Mouse (Mus musculus): ENCODE measurements around the gene Hba-a2. TPM values are rescaled to one million over a fixed set of nuclear protein-coding genes. Genes with fewer than 3 reads are reported as not detected.
"Not testable (repeated sequence)": the region's sequence is repeated elsewhere in the genome, so short reads cannot be mapped to it uniquely, and the experiment has no call there.

Hba-a2 gene
- polyA plus RNA-seq, 1 experiment, result 1.4 TPM

DNA sequence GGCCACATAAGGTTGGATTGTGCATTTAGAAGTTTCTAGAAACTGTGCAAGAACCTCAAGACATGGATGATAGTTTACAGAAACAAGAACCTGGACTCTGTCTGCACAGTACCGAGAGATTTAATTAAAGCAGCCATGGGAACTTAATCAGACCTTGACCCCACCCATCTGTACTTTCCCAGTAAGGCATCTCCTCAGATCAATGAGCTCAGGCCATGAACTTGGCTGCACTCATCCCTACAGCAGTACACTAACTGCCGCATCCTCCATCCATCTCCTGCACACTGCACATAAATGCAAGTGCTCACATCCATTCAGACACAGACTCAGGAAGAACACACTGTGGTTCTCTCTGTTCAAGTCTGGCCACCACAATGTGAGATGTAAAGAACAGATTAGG lies 15.6 kb upstream of the Hba-a2 start:
- TF ChIP-seq CTCF (IDR thresholded peaks at IDR 0.05; ENCODE audit: low read depth, low read length) (no peak), POLR2A (IDR thresholded peaks at IDR 0.05; ENCODE audit: borderline replicate concordance, low read depth, low read length) (no peak)
- H3K4me1 ChIP-seq (ENCODE audit: control insufficient read depth, insufficient read depth, low read length), result no peaks in the 10 kb centered on the region
- H3K4me3 ChIP-seq (ENCODE audit: insufficient read depth, low read length), result no peak overlapping the region
- no peak overlapping the region for H3K27ac ChIP-seq (ENCODE audit: insufficient read depth, low read depth, low read length)

GRCm38 (mm10) chr11:32281416-32282144 lies 14.7 kb upstream of the Hba-a2 start:
- Histone ChIP-seq H3K4me3 (ENCODE audit: insufficient read depth, low read length) (no peak overlapping the region), H3K4me1 (ENCODE audit: control insufficient read depth, insufficient read depth, low read length) (no peaks in the 10 kb centered on the region), H3K27ac (ENCODE audit: insufficient read depth, low read depth, low read length) (no peak overlapping the region)
- no peak for TF ChIP-seq CTCF (IDR thresholded peaks at IDR 0.05; ENCODE audit: low read depth, low read length)
- TF ChIP-seq POLR2A (IDR thresholded peaks at IDR 0.05; ENCODE audit: borderline replicate concordance, low read depth, low read length), result no peak

- H3K27ac ChIP-seq (ENCODE audit: insufficient read depth, low read depth, low read length); H3K4me3 ChIP-seq (ENCODE audit: insufficient read depth, low read length); H3K4me1 ChIP-seq (ENCODE audit: control insufficient read depth, insufficient read depth, low read length): not testable (repeated sequence)
Measured at GRCm38 (mm10) chr11:32283091-32283777, 13.1 kb upstream of the Hba-a2 start, which contains the start of gene Hba-a1. Hba-a1 (plus strand) TSS chr11:32283511.

GRCm38 (mm10) chr11:32284582-32284981 lies 11.7 kb upstream of the Hba-a2 start:
- H3K27ac ChIP-seq (ENCODE audit: insufficient read depth, low read depth, low read length); H3K4me3 ChIP-seq (ENCODE audit: insufficient read depth, low read length); H3K4me1 ChIP-seq (ENCODE audit: control insufficient read depth, insufficient read depth, low read length): not testable (repeated sequence)

- TF ChIP-seq CTCF (IDR thresholded peaks at IDR 0.05; ENCODE audit: low read depth, low read length), result no peak
- TF ChIP-seq POLR2A (IDR thresholded peaks at IDR 0.05; ENCODE audit: borderline replicate concordance, low read depth, low read length), result no peak
- no peaks in the 10 kb centered on the region for H3K4me1 ChIP-seq (ENCODE audit: control insufficient read depth, insufficient read depth, low read length)
- no peak overlapping the region for H3K4me3 ChIP-seq (ENCODE audit: insufficient read depth, low read length)
- no peak overlapping the region for H3K27ac ChIP-seq (ENCODE audit: insufficient read depth, low read depth, low read length)
Measured at GRCm38 (mm10) chr11:32285031-32285775, 11.1 kb upstream of the Hba-a2 start.

DNA sequence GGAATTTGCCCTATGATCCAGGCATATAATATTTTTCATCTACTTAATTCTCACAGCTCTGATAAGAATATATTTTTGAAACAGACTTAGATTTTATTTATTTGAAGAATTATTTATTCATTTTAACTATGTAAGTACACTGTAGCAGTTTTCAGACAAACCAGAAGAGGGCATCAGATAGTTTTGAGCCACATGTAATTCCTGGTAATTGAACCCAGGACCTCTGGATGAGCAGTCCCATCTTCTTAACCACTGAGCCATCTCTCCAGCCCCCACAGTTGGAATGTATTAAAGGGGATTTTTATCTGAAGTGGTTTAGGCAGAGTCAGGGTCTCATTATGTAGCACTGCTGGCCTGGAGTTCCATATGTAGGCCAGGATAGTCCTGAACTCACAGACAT lies 10.4 kb upstream of the Hba-a2 start:
- H3K4me1 ChIP-seq (ENCODE audit: control insufficient read depth, insufficient read depth, low read length); H3K4me3 ChIP-seq (ENCODE audit: insufficient read depth, low read length); H3K27ac ChIP-seq (ENCODE audit: insufficient read depth, low read depth, low read length): not testable (repeated sequence)

GRCm38 (mm10) chr11:32286695-32287492 lies 9.4 kb upstream of the Hba-a2 start, which contains the start of gene Hbq1b:
Hbq1b (plus strand) TSS chr11:32286965.
- H3K27ac ChIP-seq (ENCODE audit: insufficient read depth, low read depth, low read length); H3K4me1 ChIP-seq (ENCODE audit: control insufficient read depth, insufficient read depth, low read length); H3K4me3 ChIP-seq (ENCODE audit: insufficient read depth, low read length): not testable (repeated sequence)
- peak; percentile 81 for TF ChIP-seq CTCF (IDR thresholded peaks at IDR 0.05; ENCODE audit: low read depth, low read length)

- no peak for TF ChIP-seq POLR2A (IDR thresholded peaks at IDR 0.05; ENCODE audit: borderline replicate concordance, low read depth, low read length)
- no peak for TF ChIP-seq CTCF (IDR thresholded peaks at IDR 0.05; ENCODE audit: low read depth, low read length)
- Histone ChIP-seq H3K4me1 (ENCODE audit: control insufficient read depth, insufficient read depth, low read length) (no peaks in the 10 kb centered on the region), H3K27ac (ENCODE audit: insufficient read depth, low read depth, low read length) (no peak overlapping the region), H3K4me3 (ENCODE audit: insufficient read depth, low read length) (no peak overlapping the region)
Measured at GRCm38 (mm10) chr11:32287493-32287825, 8.8 kb upstream of the Hba-a2 start.

GRCm38 (mm10) chr11:32292819-32293218 lies 3.5 kb upstream of the Hba-a2 start:
- not testable (repeated sequence) for H3K27ac ChIP-seq (ENCODE audit: insufficient read depth, low read depth, low read length); H3K4me3 ChIP-seq (ENCODE audit: insufficient read depth, low read length); H3K4me1 ChIP-seq (ENCODE audit: control insufficient read depth, insufficient read depth, low read length)

GRCm38 (mm10) chr11:32293479-32293878 lies 2.8 kb upstream of the Hba-a2 start:
- H3K4me3 ChIP-seq (ENCODE audit: insufficient read depth, low read length); H3K4me1 ChIP-seq (ENCODE audit: control insufficient read depth, insufficient read depth, low read length); H3K27ac ChIP-seq (ENCODE audit: insufficient read depth, low read depth, low read length): not testable (repeated sequence)

DNA sequence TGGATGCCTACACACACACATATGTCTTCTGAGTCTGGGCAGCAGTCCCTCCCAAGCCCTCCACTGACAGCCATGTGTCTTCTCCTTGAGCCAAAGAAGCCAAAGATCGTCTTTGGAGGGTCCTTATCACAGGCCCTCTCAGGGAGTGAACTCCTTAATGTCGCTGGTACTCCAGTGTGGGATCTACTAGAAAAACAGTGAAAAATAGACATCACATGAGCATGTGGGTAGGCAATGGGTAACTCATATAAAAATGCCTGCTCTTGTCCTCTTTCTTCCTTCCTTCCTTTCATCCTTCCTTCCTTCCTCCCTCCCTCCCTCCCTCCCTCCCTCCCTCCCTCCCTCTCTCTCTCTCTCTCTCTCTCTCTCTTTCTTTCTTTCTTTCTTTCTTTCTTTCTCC lies 1.1 kb downstream of the Hba-a2 start:
- not testable (repeated sequence) for H3K4me1 ChIP-seq (ENCODE audit: control insufficient read depth, insufficient read depth, low read length); H3K27ac ChIP-seq (ENCODE audit: insufficient read depth, low read depth, low read length); H3K4me3 ChIP-seq (ENCODE audit: insufficient read depth, low read length)
